Mouse (Mus musculus) hindbrain, embryonic 13.5 days (tissue): ENCODE data around the gene Cxcr1. TPM values are rescaled to one million over a fixed set of nuclear protein-coding genes. Genes with fewer than 3 reads are reported as not detected.

Experiments used
- ATAC-seq: fragments of 200-750 bp; cut with Nextera tagmentation; 2 replicates; pipeline ENCODE4 v1.8.0; 2017; ENCODE audit warnings: moderate TSS enrichment; ENCODE audit not compliant: low FRiP score
- H3K27ac ChIP-seq: fragments of 300-500 bp; sonication (generic); 2 replicates; pipeline ENCODE4 v1.5.1; 2015; ENCODE audit warnings: inconsistent platforms, mild to moderate bottlenecking, moderate library complexity
- H3K27me3 ChIP-seq: fragments of 300-500 bp; sonication (generic); 2 replicates; pipeline ENCODE4 v1.6.1; 2015; ENCODE audit warnings: mild to moderate bottlenecking, inconsistent platforms
- H3K36me3 ChIP-seq: fragments of 300-500 bp; sonication (generic); 2 replicates; pipeline ENCODE4 v1.6.1; 2015; ENCODE audit warnings: mild to moderate bottlenecking, inconsistent platforms
- H3K4me1 ChIP-seq: fragments of 300-500 bp; sonication (generic); replicated peaks from 2 replicates; pipeline ENCODE4 v1.6.1; 2015; ENCODE audit warnings: inconsistent platforms
- H3K4me2 ChIP-seq: fragments of 300-500 bp; sonication (generic); 2 replicates; pipeline ENCODE4 v1.6.1; 2015; ENCODE audit warnings: inconsistent platforms, mild to moderate bottlenecking, moderate library complexity
- H3K4me3 ChIP-seq: fragments of 300-500 bp; sonication (generic); 2 replicates; pipeline ENCODE4 v1.5.1; 2015; ENCODE audit warnings: mild to moderate bottlenecking, inconsistent platforms
- H3K9ac ChIP-seq: fragments of 300-500 bp; sonication (generic); 2 replicates; pipeline ENCODE4 v1.6.1; 2015; ENCODE audit warnings: mild to moderate bottlenecking, inconsistent platforms
- H3K9me3 ChIP-seq: fragments of 300-500 bp; sonication (generic); 2 replicates; pipeline ENCODE4 v1.6.1; 2016; ENCODE audit warnings: inconsistent platforms
- WGBS: fragments of 180-500 bp; shearing (Covaris S2); methylation state at CpG from one replicate; pipeline ENCODE4 v1.1.7; 2015; 5-methylcytosine and 5-hydroxymethylcytosine counted together
- polyA plus RNA-seq: library from polyadenylated mRNA; unstranded; fragments of >200 nt; fragmentation: Nextera tagmentation; extraction: Ambion mirVana; gene quantifications from 2 replicates; pipeline ENCODE4 v1.2.1, GENCODE M21; 2015

The Cxcr1 gene
- polyA plus RNA-seq, 1 experiment from 2014 or later = not detected

DNA sequence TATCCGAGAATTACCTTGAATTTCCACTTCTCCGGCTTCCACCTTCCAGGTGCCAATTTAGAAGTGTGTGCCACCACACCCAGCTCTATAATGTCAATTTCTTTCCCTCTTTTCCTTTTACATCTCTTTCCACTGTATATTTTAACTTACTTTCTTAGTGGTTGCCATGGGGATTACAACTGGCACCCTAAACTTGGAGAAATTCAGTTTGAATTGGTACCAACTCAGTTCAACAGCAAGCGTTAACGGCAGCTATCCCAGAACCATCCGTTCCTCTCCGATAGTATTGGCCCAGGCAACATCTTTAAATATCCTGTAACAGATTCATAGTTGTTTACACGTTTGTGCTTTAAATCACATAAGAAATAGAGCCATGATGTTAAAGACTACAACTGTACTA, 25.5 kb upstream of the Cxcr1 start:
- H3K27ac ChIP-seq = no peak overlapping the region
- H3K36me3 ChIP-seq = no peaks in the 10 kb centered on the region
- H3K9ac ChIP-seq = no peak overlapping the region
- H3K9me3 ChIP-seq = no peaks in the 10 kb centered on the region
- no peaks in the 10 kb centered on the region for H3K4me1 ChIP-seq
- no peak overlapping the region for H3K4me2 ChIP-seq
- 89% methylated on average over 7 of the region's 7 CpGs for WGBS
- H3K4me3 ChIP-seq = no peak overlapping the region
- H3K27me3 ChIP-seq = no peaks in the 10 kb centered on the region
- ATAC-seq = no peak

DNA sequence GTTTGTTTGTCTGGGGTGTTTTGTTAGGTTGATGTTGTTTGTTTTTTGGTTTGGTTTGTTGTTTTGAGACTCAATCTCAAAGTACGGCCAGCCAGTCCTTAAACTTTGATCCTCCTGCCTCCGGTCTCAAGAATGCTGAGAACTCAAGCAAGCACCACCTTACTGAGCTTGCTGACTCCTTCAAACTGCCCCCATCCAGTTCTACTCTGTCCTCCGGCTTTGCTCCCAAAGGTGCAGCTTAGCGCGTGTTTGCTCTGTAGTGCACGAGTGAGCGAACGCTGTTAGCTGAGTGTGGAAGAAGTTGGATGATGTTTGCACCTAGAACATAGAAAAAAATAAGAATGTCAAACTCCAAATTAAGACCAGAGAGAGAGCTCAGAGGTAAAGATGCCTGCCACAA, 14.5 kb upstream of the Cxcr1 start:
- Histone ChIP-seq H3K4me1 (peaks cover 7% of the 10 kb centered on the region; the same call in 1 of the 2 replicates), H3K4me2 (no peak overlapping the region), H3K9me3 (no peaks in the 10 kb centered on the region), H3K4me3 (no peak overlapping the region), H3K9ac (no peak overlapping the region), H3K27me3 (no peaks in the 10 kb centered on the region), H3K27ac (no peak overlapping the region), H3K36me3 (no peaks in the 10 kb centered on the region)
- no peak for ATAC-seq
- 93% methylated on average over 8 of the region's 8 CpGs for WGBS

- Histone ChIP-seq H3K9me3 (no peaks in the 10 kb centered on the region), H3K9ac (no peak overlapping the region), H3K4me3 (no peak overlapping the region), H3K27ac (no peak overlapping the region), H3K4me2 (no peak overlapping the region), H3K27me3 (no peaks in the 10 kb centered on the region), H3K4me1 (peaks cover 7% of the 10 kb centered on the region; the same call in 1 of the 2 replicates), H3K36me3 (no peaks in the 10 kb centered on the region)
- no peak for ATAC-seq
- WGBS = 46% methylated on average over 9 of the region's 9 CpGs
Observed at GRCm38 (mm10) chr1:74207906-74208305, 13.5 kb upstream of the Cxcr1 start.

GRCm38 (mm10) chr1:74206642-74207041, 12.2 kb upstream of the Cxcr1 start:
- Histone ChIP-seq H3K27me3 (no peaks in the 10 kb centered on the region), H3K9me3 (no peaks in the 10 kb centered on the region), H3K9ac (no peak overlapping the region), H3K4me2 (no peak overlapping the region), H3K27ac (no peak overlapping the region), H3K4me3 (no peak overlapping the region), H3K36me3 (no peaks in the 10 kb centered on the region), H3K4me1 (peaks cover 7% of the 10 kb centered on the region; the same call in 1 of the 2 replicates)
- no peak for ATAC-seq
- 71% methylated on average over 8 of the region's 8 CpGs for WGBS

DNA sequence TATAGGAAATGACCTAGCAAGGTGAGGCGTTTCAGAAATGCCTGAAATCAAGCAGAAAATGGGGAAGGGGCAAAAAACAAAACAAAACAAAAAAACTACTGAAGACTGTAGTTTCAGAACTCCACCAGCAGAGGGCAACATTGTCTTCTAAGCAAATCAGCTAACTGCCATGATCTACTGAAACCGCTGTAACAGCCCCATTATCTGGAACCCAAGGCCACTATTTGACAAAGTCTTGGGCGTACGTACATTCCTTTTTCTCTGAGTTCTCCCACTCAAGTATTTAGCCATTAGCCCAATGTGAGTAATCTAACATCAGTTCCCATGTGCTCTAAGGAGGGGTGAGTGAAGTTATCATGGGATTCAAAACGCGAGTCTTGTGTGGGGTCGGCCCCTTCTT, 11.4 kb upstream of the Cxcr1 start:
- H3K4me1 ChIP-seq = peaks cover 7% of the 10 kb centered on the region; the same call in 1 of the 2 replicates
- no peaks in the 10 kb centered on the region for H3K27me3 ChIP-seq
- no peak overlapping the region for H3K4me3 ChIP-seq
- H3K36me3 ChIP-seq = no peaks in the 10 kb centered on the region
- H3K9ac ChIP-seq = no peak overlapping the region
- no peaks in the 10 kb centered on the region for H3K9me3 ChIP-seq
- H3K27ac ChIP-seq = no peak overlapping the region
- 65% methylated on average over 7 of the region's 7 CpGs for WGBS
- no peak for ATAC-seq
- H3K4me2 ChIP-seq = no peak overlapping the region

- Histone ChIP-seq H3K4me3 (no peak overlapping the region), H3K9ac (no peak overlapping the region), H3K36me3 (no peaks in the 10 kb centered on the region), H3K4me2 (no peak overlapping the region), H3K27ac (no peak overlapping the region), H3K9me3 (no peaks in the 10 kb centered on the region), H3K4me1 (peaks cover 7% of the 10 kb centered on the region; the same call in 1 of the 2 replicates), H3K27me3 (no peaks in the 10 kb centered on the region)
- WGBS = 66% methylated on average over 5 of the region's 5 CpGs
- ATAC-seq = no peak
Observed at GRCm38 (mm10) chr1:74203457-74203856, 9.0 kb upstream of the Cxcr1 start.

DNA sequence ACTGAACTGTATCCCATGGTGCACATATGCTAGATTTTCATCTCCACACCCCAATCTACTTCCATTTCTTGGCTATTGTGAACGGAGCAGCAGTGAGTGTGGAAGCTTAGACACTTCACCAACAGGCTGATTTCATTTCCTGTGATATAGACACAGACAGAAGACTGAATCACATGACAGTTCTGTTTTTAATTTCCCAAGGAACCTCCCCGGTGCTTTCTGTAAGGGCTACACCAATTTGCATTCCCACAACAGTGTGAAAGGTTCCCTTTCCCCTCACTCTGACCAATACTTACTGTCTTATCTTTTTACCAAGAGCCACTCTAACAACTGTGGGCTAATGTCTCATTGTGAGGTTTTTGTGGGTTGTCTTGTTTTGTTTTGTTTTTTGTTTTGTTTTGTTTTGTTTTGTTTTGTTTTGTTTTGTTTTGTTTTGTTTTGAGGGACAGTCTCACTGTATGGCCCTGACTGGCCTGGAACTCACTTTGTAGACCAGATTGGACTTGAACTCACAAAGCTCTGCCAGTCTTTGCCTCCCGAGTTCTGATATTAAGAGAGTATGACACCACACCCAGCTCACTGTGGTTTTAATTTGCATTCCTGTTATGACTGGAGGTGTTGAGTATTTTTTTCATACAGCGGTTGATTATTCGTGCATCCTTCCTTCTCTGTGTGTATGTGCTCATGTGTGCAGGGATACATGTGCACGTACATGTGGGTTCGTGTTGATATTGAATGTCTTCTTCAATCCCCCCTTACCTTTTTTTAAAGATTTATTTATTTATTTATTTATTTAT, 6.8 kb upstream of the Cxcr1 start:
- 83% methylated on average over 7 of the region's 7 CpGs for WGBS
- no peaks in the 10 kb centered on the region for H3K9me3 ChIP-seq
- no peak overlapping the region for H3K27ac ChIP-seq
- H3K27me3 ChIP-seq = no peaks in the 10 kb centered on the region
- no peaks in the 10 kb centered on the region for H3K36me3 ChIP-seq
- no peak overlapping the region for H3K4me2 ChIP-seq
- ATAC-seq = no peak
- peaks cover 4% of the 10 kb centered on the region; the same call in 1 of the 2 replicates for H3K4me1 ChIP-seq
- H3K9ac ChIP-seq = no peak overlapping the region
- H3K4me3 ChIP-seq = no peak overlapping the region

GRCm38 (mm10) chr1:74199046-74199445, 4.6 kb upstream of the Cxcr1 start:
- H3K4me1 ChIP-seq = no peaks in the 10 kb centered on the region; the same call in 1 of the 2 replicates
- no peaks in the 10 kb centered on the region for H3K36me3 ChIP-seq
- H3K4me3 ChIP-seq = no peak overlapping the region
- H3K9ac ChIP-seq = no peak overlapping the region
- ATAC-seq = no peak
- H3K4me2 ChIP-seq = no peak overlapping the region
- no peaks in the 10 kb centered on the region for H3K9me3 ChIP-seq
- no peaks in the 10 kb centered on the region for H3K27me3 ChIP-seq
- no peak overlapping the region for H3K27ac ChIP-seq
- WGBS = 78% methylated on average over 8 of the region's 8 CpGs

DNA sequence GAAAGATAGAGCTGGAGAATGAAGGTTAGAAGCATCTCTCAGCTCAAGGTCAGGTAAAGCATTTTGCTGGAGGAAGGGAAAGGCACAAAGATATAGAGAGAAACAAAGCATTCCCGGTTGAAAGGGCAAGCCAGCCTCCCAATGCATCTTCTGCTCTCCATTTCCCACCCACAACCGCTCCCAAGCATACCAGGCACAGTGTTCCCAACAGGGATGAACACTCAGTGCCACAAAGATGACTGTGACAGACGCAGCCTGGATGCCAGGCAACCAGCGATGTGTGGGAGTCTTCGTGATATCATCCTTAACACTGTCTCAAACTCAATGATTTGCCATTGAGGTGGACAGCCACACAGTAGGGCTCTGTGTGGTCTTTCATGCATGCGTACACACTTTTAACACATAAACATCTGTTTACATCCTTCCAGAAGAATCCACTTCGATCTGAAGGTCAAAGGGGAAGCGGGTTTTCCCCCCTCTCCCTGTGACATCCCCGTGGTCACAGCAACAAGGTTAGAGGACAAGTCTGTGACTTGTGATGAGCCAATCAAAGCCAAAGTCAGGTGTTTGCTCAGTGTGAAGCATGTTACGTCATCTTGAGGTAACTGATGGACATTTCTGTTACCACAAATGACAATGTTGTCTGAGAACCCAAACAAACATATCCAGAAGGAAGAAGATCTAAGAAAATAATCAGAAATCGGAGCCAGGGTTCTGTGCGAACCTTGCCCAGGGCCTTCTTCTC, 3.5 kb upstream of the Cxcr1 start:
- whole genome bisulfite sequencing = 80% methylated on average over 12 of the region's 12 CpGs

GRCm38 (mm10) chr1:74196621-74197419, 2.4 kb upstream of the Cxcr1 start:
- Histone ChIP-seq H3K4me2 (no peak overlapping the region), H3K4me3 (no peak overlapping the region), H3K36me3 (no peaks in the 10 kb centered on the region), H3K9me3 (no peaks in the 10 kb centered on the region), H3K27ac (no peak overlapping the region), H3K9ac (no peak overlapping the region), H3K4me1 (no peaks in the 10 kb centered on the region; the same call in 1 of the 2 replicates), H3K27me3 (no peaks in the 10 kb centered on the region)
- no peak for ATAC-seq
- 79% methylated on average over 17 of the region's 17 CpGs for WGBS

More for the DNA sequence above, 3.5 kb upstream of the Cxcr1 start:
- H3K4me3 ChIP-seq = no peak overlapping the region
- no peaks in the 10 kb centered on the region for H3K9me3 ChIP-seq
- H3K27ac ChIP-seq = no peak overlapping the region
- no peak for ATAC-seq
- no peak overlapping the region for H3K4me2 ChIP-seq
- H3K9ac ChIP-seq = no peak overlapping the region
- no peaks in the 10 kb centered on the region; the same call in 1 of the 2 replicates for H3K4me1 ChIP-seq
- no peaks in the 10 kb centered on the region for H3K27me3 ChIP-seq
- H3K36me3 ChIP-seq = no peaks in the 10 kb centered on the region

GRCm38 (mm10) chr1:74195961-74196360, 1.5 kb upstream of the Cxcr1 start:
- Histone ChIP-seq H3K4me2 (no peak overlapping the region), H3K4me3 (no peak overlapping the region), H3K9ac (no peak overlapping the region), H3K36me3 (no peaks in the 10 kb centered on the region), H3K27me3 (no peaks in the 10 kb centered on the region), H3K9me3 (no peaks in the 10 kb centered on the region), H3K27ac (no peak overlapping the region), H3K4me1 (no peaks in the 10 kb centered on the region; the same call in 1 of the 2 replicates)
- no peak for ATAC-seq
- WGBS = 48% methylated on average over 7 of the region's 7 CpGs

DNA sequence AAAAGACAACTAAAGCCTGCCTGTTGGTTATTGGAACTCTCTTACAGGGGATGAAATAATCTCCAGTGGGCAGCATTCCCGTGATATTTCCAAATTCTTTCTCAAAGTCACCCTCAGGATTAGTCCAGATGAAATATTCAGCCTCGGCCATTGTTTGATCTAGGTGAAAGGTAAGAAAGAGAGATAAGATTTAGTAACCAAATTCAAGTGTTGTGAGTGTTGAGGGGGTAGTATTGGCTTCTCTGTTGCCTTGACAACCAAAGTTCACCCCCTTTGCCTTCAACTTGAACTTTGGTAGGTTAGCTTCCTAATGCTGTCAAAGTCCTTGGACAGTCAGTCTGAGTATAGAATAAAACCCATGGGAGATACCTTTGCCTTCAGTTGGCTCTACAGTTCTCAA, 1.7 kb downstream of the Cxcr1 start:
- Histone ChIP-seq H3K36me3 (no peaks in the 10 kb centered on the region), H3K27ac (no peak overlapping the region), H3K4me3 (no peak overlapping the region), H3K4me2 (no peak overlapping the region), H3K27me3 (no peaks in the 10 kb centered on the region), H3K9me3 (no peaks in the 10 kb centered on the region), H3K9ac (no peak overlapping the region), H3K4me1 (no peaks in the 10 kb centered on the region)
- 84% methylated on average over 2 of the region's 2 CpGs for WGBS
- ATAC-seq = no peak
